Mouse (Mus musculus) lung, embryonic 14.5 days (tissue): ENCODE measurements around the gene Ftsj1. TPM values are rescaled to one million over a fixed set of nuclear protein-coding genes. Genes with fewer than 3 reads are reported as not detected.

Experiments used
- ATAC-seq: fragments of 200-750 bp; cut with Nextera tagmentation; 2 replicates; pipeline ENCODE4 v1.8.0; 2017; ENCODE audit warnings: mild to moderate bottlenecking, moderate TSS enrichment, moderate library complexity; ENCODE audit not compliant: insufficient read depth
- DNase-seq: peaks from one replicate; pipeline ENCODE4 v3.0.0-alpha.2; 2015
- H3K27ac ChIP-seq: fragments of 300-500 bp; sonication (generic); 2 replicates; pipeline ENCODE4 v1.5.1; 2014; ENCODE audit warnings: low read depth, mild to moderate bottlenecking, moderate library complexity
- H3K27me3 ChIP-seq: fragments of 300-500 bp; sonication (generic); 2 replicates; pipeline ENCODE4 v1.6.1; 2014; ENCODE audit warnings: low read length, control low read depth; ENCODE audit not compliant: insufficient read depth
- H3K36me3 ChIP-seq: fragments of 300-500 bp; sonication (generic); 2 replicates; pipeline ENCODE4 v1.6.1; 2014; ENCODE audit warnings: control low read depth; ENCODE audit not compliant: insufficient read depth
- H3K4me1 ChIP-seq: fragments of 300-500 bp; sonication (generic); 2 replicates; pipeline ENCODE4 v1.6.1; 2014; ENCODE audit warnings: antibody characterized with exemption, control low read depth; ENCODE audit not compliant: insufficient read depth
- H3K4me2 ChIP-seq: fragments of 300-500 bp; sonication (generic); 2 replicates; pipeline ENCODE4 v1.6.1; 2014; ENCODE audit warnings: mild to moderate bottlenecking
- H3K4me3 ChIP-seq: fragments of 300-500 bp; sonication (generic); 2 replicates; pipeline ENCODE4 v1.5.1; 2014; ENCODE audit warnings: low read depth, low read length
- H3K9ac ChIP-seq: fragments of 300-500 bp; sonication (generic); 2 replicates; pipeline ENCODE4 v1.6.1; 2014
- H3K9me3 ChIP-seq: fragments of 300-500 bp; sonication (generic); 2 replicates; pipeline ENCODE4 v1.6.1; 2016; ENCODE audit warnings: low read depth, low read length, control low read depth
- CTCF ChIP-seq: IDR thresholded peaks from 2 replicates; pipeline ENCODE4 v1.5.1; 2016; ENCODE audit warnings: antibody characterized with exemption, low read depth
- WGBS: fragments of 180-500 bp; shearing (Covaris S2); extraction: QIAGEN DNeasy Blood & Tissue Kit; methylation state at CpG from one replicate; pipeline ENCODE4 v1.1.7; 2014; 5-methylcytosine and 5-hydroxymethylcytosine counted together
- polyA plus RNA-seq: library from polyadenylated mRNA; unstranded; fragments of >200 nt; fragmentation: Nextera tagmentation; extraction: Ambion mirVana; gene quantifications from 2 replicates; pipeline ENCODE4 v1.2.1, GENCODE M21; 2014

The Ftsj1 gene
- polyA plus RNA-seq, 1 experiment from 2014 or later = 53.7 TPM

GRCm38 (mm10) chrX:8192126-8192639 lies 60.0 kb downstream of the Ftsj1 start:
- TF ChIP-seq CTCF = peak; percentile 29; the same call in 1 of the 2 replicates
- H3K4me2 ChIP-seq = peak overlapping the region; percentile 63
- no peak overlapping the region for H3K27ac ChIP-seq
- no peaks in the 10 kb centered on the region for H3K9me3 ChIP-seq
- ATAC-seq = peak; percentile 64
- peak overlapping the region; percentile 58 for H3K9ac ChIP-seq
- 11% methylated on average over 10 of the region's 13 CpGs for WGBS
- H3K27me3 ChIP-seq = no peaks in the 10 kb centered on the region
- H3K4me3 ChIP-seq = peak overlapping the region; percentile 50
- no peaks in the 10 kb centered on the region for H3K36me3 ChIP-seq
- H3K4me1 ChIP-seq = no peaks in the 10 kb centered on the region
- no peak for DNase-seq

Other genes with a start within 250 kb of the Ftsj1 start
- gene Glod5, start 233.9 kb downstream of the Ftsj1 start, polyA plus RNA-seq = not detected in 2 replicates
- 71.6 and 74.3 TPM in 2 replicates for gene Suv39h1, start 177.6 kb downstream of the Ftsj1 start, polyA plus RNA-seq
- 0.43 and 0.60 TPM in 2 replicates for gene Was, start 161.9 kb downstream of the Ftsj1 start, polyA plus RNA-seq
- 20.8 and 21.8 TPM in 2 replicates for gene Wdr13, start 119.5 kb downstream of the Ftsj1 start, polyA plus RNA-seq
- gene Rbm3, start 106.5 kb downstream of the Ftsj1 start, polyA plus RNA-seq = 589 and 659 TPM in 2 replicates
- 12.4 and 12.6 TPM in 2 replicates for gene Tbc1d25, start 76.2 kb downstream of the Ftsj1 start, polyA plus RNA-seq
- gene Ebp, start 58.9 kb downstream of the Ftsj1 start, polyA plus RNA-seq = 29.5 and 30.5 TPM in 2 replicates
- 10.4 and 10.6 TPM in 2 replicates for gene Porcn, start 45.9 kb downstream of the Ftsj1 start, polyA plus RNA-seq
- gene Slc38a5, start 18.7 kb upstream of the Ftsj1 start, polyA plus RNA-seq = 92.9 and 105 TPM in 2 replicates
- gene Ssxb10, start 75.0 kb upstream of the Ftsj1 start, polyA plus RNA-seq = not detected in 2 replicates
- not detected in 2 replicates for gene Ssxb9, start 114.6 kb upstream of the Ftsj1 start, polyA plus RNA-seq
- gene Ssxb1, start 160.9 kb upstream of the Ftsj1 start, polyA plus RNA-seq = not detected in 2 replicates
- not detected in 2 replicates for gene Ssxb2, start 209.3 kb upstream of the Ftsj1 start, polyA plus RNA-seq